Mouse (Mus musculus) MEL (cell line): ENCODE results near the gene Kcnd3. TPM values are rescaled to one million over a fixed set of nuclear protein-coding genes. Genes with fewer than 3 reads are reported as not detected.

Experiments used
- DNase-seq: peaks from one replicate; pipeline ENCODE4 v3.0.0; 2011; ENCODE audit warnings: low read depth, low spot score
- H3K27ac ChIP-seq: 2 replicates; pipeline ENCODE4 v1.5.1; 2012; ENCODE audit warnings: low read depth, mild to moderate bottlenecking, control low read depth, low read length, moderate library complexity; ENCODE audit not compliant: control insufficient read depth
- H3K27me3 ChIP-seq, 2 experiments: fragments of 150-350 bp in 1 of 2; sonication (generic) in 1 of 2; 2 replicates each; pipeline ENCODE4 v1.6.1; 2012; ENCODE audit warnings: low read length in 2 of 2, mild to moderate bottlenecking in 2 of 2, improper control_type of control experiment in 1 of 2, moderate library complexity in 1 of 2; ENCODE audit not compliant: insufficient read depth in 2 of 2, control insufficient read depth in 1 of 2
- H3K36me3 ChIP-seq, 2 experiments: 2 replicates each; pipeline ENCODE4 v1.6.1; 2012 to 2014; ENCODE audit warnings: low read length in 2 of 2, improper control_type of control experiment in 1 of 2, inconsistent platforms in 1 of 2, mild to moderate bottlenecking in 1 of 2; ENCODE audit not compliant: insufficient read depth in 2 of 2, control insufficient read depth in 1 of 2
- H3K4me1 ChIP-seq, 2 experiments: fragments of 150-350 bp in 1 of 2; sonication (generic) in 1 of 2; 2 replicates each; pipeline ENCODE4 v1.6.1; 2012; ENCODE audit warnings: low read length in 2 of 2, improper control_type of control experiment in 1 of 2, mild to moderate bottlenecking in 1 of 2; ENCODE audit not compliant: insufficient read depth in 2 of 2, control insufficient read depth in 1 of 2
- H3K4me3 ChIP-seq, 2 experiments: fragments of 150-350 bp in 1 of 2; sonication (generic) in 1 of 2; 2 replicates each; pipeline ENCODE4 v1.5.1; 2012; ENCODE audit warnings: low read depth in 2 of 2, low read length in 2 of 2, mild to moderate bottlenecking in 2 of 2, moderate library complexity in 2 of 2, control low read depth in 1 of 2, improper control_type of control experiment in 1 of 2; ENCODE audit not compliant: control insufficient read depth in 1 of 2, insufficient read depth in 1 of 2
- H3K79me2 ChIP-seq: 2 replicates; pipeline ENCODE4 v1.6.1; 2012; ENCODE audit warnings: mild to moderate bottlenecking, low read length, moderate library complexity; ENCODE audit not compliant: control insufficient read depth, poor library complexity, insufficient read depth
- H3K9ac ChIP-seq: 2 replicates; pipeline ENCODE4 v1.6.1; 2012; ENCODE audit warnings: low read depth, mild to moderate bottlenecking, control low read depth, low read length, moderate library complexity; ENCODE audit not compliant: control insufficient read depth, poor library complexity, severe bottlenecking
- H3K9me3 ChIP-seq: fragments of 150-350 bp; sonication (generic); replicated peaks from 2 replicates; pipeline ENCODE4 v1.6.1; 2012; ENCODE audit warnings: mild to moderate bottlenecking, low read length, improper control_type of control experiment, moderate library complexity; ENCODE audit not compliant: insufficient read depth
- CHD1 ChIP-seq: IDR thresholded peaks from 2 replicates; pipeline ENCODE4 v1.6.1; 2012; ENCODE audit warnings: low read depth, mild to moderate bottlenecking, inconsistent platforms, low read length, improper control_type of control experiment
- CTCF ChIP-seq, 3 experiments: IDR thresholded peaks in 2 of 3; conservative IDR thresholded peaks in 1 of 3; 2 replicates each; pipeline ENCODE4 v1.5.1; 2011 to 2012; ENCODE audit warnings: low read length in 3 of 3, low read depth in 2 of 3, mild to moderate bottlenecking in 2 of 3, improper control_type of control experiment in 1 of 3, inconsistent platforms in 1 of 3, mixed read lengths in 1 of 3, moderate library complexity in 1 of 3; ENCODE audit not compliant: control insufficient read depth in 1 of 3, insufficient read depth in 1 of 3, poor library complexity in 1 of 3, severe bottlenecking in 1 of 3
- EP300 ChIP-seq, 2 experiments: IDR thresholded peaks; 2 replicates each; pipeline ENCODE4 v1.6.1; 2011; ENCODE audit warnings: improper control_type of control experiment in 2 of 2, low read length in 2 of 2, low read depth in 1 of 2, mild to moderate bottlenecking in 1 of 2
- ETS1 ChIP-seq: IDR thresholded peaks from 2 replicates; pipeline ENCODE4 v1.6.1; 2012; ENCODE audit warnings: low read depth, mild to moderate bottlenecking, inconsistent platforms, low read length, improper control_type of control experiment, moderate library complexity
- GATA1 ChIP-seq: IDR thresholded peaks from 2 replicates; pipeline ENCODE4 v1.6.1; 2011; ENCODE audit warnings: low read depth, low read length, improper control_type of control experiment
- HCFC1 ChIP-seq: IDR thresholded peaks from 2 replicates; pipeline ENCODE4 v1.6.1; 2012; ENCODE audit warnings: low read depth, mild to moderate bottlenecking, inconsistent platforms, low read length, improper control_type of control experiment, moderate library complexity
- KAT2A ChIP-seq: conservative IDR thresholded peaks from 2 replicates; pipeline ENCODE4 v1.6.1; 2012; ENCODE audit warnings: low read depth, low read length, improper control_type of control experiment, inconsistent platforms
- MAFK ChIP-seq: IDR thresholded peaks from 2 replicates; pipeline ENCODE4 v1.6.1; 2011; ENCODE audit warnings: low read depth, mild to moderate bottlenecking, low read length, improper control_type of control experiment, borderline replicate concordance
- MEF2A ChIP-seq: IDR thresholded peaks from 2 replicates; pipeline ENCODE4 v1.6.1; 2014; ENCODE audit warnings: low read depth, mild to moderate bottlenecking, inconsistent platforms, low read length, improper control_type of control experiment; ENCODE audit not compliant: poor library complexity, insufficient replicate concordance, severe bottlenecking; ENCODE audit errors: extremely low read depth
- MXI1 ChIP-seq: IDR thresholded peaks from 2 replicates; pipeline ENCODE4 v1.6.1; 2011; ENCODE audit warnings: mild to moderate bottlenecking, low read depth, low read length, improper control_type of control experiment
- NELFE ChIP-seq: IDR thresholded peaks from 2 replicates; pipeline ENCODE4 v1.6.1; 2011; ENCODE audit warnings: low read depth, low read length, improper control_type of control experiment
- POLR2AphosphoS2 ChIP-seq: IDR thresholded peaks from 2 replicates; pipeline ENCODE4 v1.6.1; 2011; ENCODE audit warnings: low read length, improper control_type of control experiment
- POLR2AphosphoS5 ChIP-seq: IDR thresholded peaks from 2 replicates; pipeline ENCODE4 v1.6.1; 2012; ENCODE audit warnings: low read depth, borderline replicate concordance, mild to moderate bottlenecking, inconsistent platforms, low read length, moderate library complexity, mixed read lengths
- SIN3A ChIP-seq: IDR thresholded peaks from 2 replicates; pipeline ENCODE4 v1.6.1; 2012; ENCODE audit warnings: low read length, improper control_type of control experiment, inconsistent platforms
- SMC3 ChIP-seq: IDR thresholded peaks from 2 replicates; pipeline ENCODE4 v1.6.1; 2011; ENCODE audit warnings: low read depth, low read length, improper control_type of control experiment
- TAL1 ChIP-seq: IDR thresholded peaks from 2 replicates; pipeline ENCODE4 v1.6.1; 2012; ENCODE audit warnings: mild to moderate bottlenecking, inconsistent platforms, low read length, moderate library complexity, mixed read lengths
- USF2 ChIP-seq, 2 experiments: IDR thresholded peaks; 2 replicates each; pipeline ENCODE4 v1.6.1; 2011 to 2012; ENCODE audit warnings: improper control_type of control experiment in 2 of 2, low read length in 2 of 2, borderline replicate concordance in 1 of 2, inconsistent platforms in 1 of 2, low read depth in 1 of 2, mild to moderate bottlenecking in 1 of 2; ENCODE audit not compliant: insufficient read depth in 1 of 2
- polyA plus RNA-seq, 2 experiments: library from polyadenylated mRNA; stranded (reverse) in 1 of 2; unstranded in 1 of 2; fragments of >175 nt in 1 of 2; fragments of >200 nt in 1 of 2; gene quantifications; 2 replicates each; pipeline versions ENCODE4 v1.2.1 to v1.2.4; 2012; ENCODE audit warnings: low replicate concordance in 2 of 2, low read depth in 1 of 2; ENCODE audit not compliant: insufficient read length in 2 of 2, insufficient read depth in 1 of 2, missing spikeins in 1 of 2
- total RNA-seq: library from RNA; depleted of rRNA; stranded (reverse); fragments of 300-350 nt; gene quantifications from 2 replicates; pipeline ENCODE4 v1.2.3, GENCODE M21; 2012

Gene Kcnd3
- total and polyA plus RNA-seq, 3 experiments: 0.01 TPM; not detected in 2

- no peak for DNase-seq
- Histone ChIP-seq H3K27me3 (no peaks in the 10 kb centered on the region), H3K9ac (no peak overlapping the region), H3K4me1 (no peaks in the 10 kb centered on the region), H3K79me2 (no peaks in the 10 kb centered on the region)
- TF ChIP-seq POLR2AphosphoS5 (no peak), CHD1 (no peak), HCFC1 (no peak), SMC3 (no peak), MAFK (no peak)
- TF ChIP-seq, all 39 proteins: peak for 0
- H3K36me3 ChIP-seq: no peaks in the 10 kb centered on the region
- no peak overlapping the region for H3K27ac ChIP-seq
- no peaks in the 10 kb centered on the region for H3K9me3 ChIP-seq
- no peak overlapping the region for H3K4me3 ChIP-seq
Measured at GRCm38 (mm10) chr3:105478876-105479275, 26.7 kb downstream of the Kcnd3 start.

- Histone ChIP-seq H3K27ac (no peak overlapping the region), H3K9ac (no peak overlapping the region), H3K4me3 (no peak overlapping the region), H3K36me3 (no peaks in the 10 kb centered on the region), H3K9me3 (no peaks in the 10 kb centered on the region), H3K27me3 (no peaks in the 10 kb centered on the region), H3K4me1 (no peaks in the 10 kb centered on the region), H3K79me2 (no peaks in the 10 kb centered on the region)
- no peak for DNase-seq
- no peak for TF ChIP-seq TAL1
- no peak for TF ChIP-seq CHD1
- no peak for TF ChIP-seq SIN3A
- no peak for TF ChIP-seq USF2 (IDR thresholded peaks at IDR 0.05; ENCODE audit: borderline replicate concordance in 1 of 2, insufficient read depth in 1 of 2, low read depth in 1 of 2, low read length in 2 of 2)
- TF ChIP-seq NELFE: no peak
- TF ChIP-seq MXI1: no peak
- TF ChIP-seq CTCF (IDR thresholded peaks at IDR 0.05 in 2 of 3, conservative IDR thresholded peaks at IDR 0.05 in 1 of 3; ENCODE audit: control insufficient read depth in 1 of 3, insufficient read depth in 1 of 3, low read depth in 2 of 3, low read length in 3 of 3, poor library complexity in 1 of 3, severe bottlenecking in 1 of 3): no peak
- TF ChIP-seq POLR2AphosphoS2: no peak
- no peak for TF ChIP-seq ETS1
- no peak for TF ChIP-seq MEF2A
- TF ChIP-seq POLR2AphosphoS5: no peak
- TF ChIP-seq GATA1: no peak
- TF ChIP-seq EP300 (IDR thresholded peaks at IDR 0.05; ENCODE audit: low read depth in 1 of 2, low read length in 2 of 2): no peak
- TF ChIP-seq KAT2A: no peak
Measured at GRCm38 (mm10) chr3:105481419-105481818, 29.3 kb downstream of the Kcnd3 start.
